In the genomic region with DNA sequence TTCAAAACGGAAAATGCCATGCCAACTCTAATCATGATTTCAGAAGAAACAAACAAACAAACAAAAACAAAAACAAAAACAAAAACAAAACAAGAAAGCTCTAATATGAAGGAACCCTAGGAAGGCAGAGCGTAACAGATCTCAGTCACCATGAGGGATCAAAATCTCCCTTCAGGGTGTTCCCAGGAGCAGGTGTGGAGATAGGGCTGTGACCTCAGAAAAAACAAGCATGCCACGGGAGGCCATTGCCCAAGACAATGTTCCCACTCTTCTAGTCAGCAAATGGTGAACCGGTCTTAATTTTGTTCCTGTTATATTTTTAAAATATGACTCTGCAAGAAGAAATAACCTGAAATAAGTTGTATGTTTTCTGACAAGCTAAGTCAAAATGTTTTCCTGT, we compare ENCODE assay signal across 16 mouse cellular contexts.
DNase-seq lines count a peak whose midpoint lies in the region; TF ChIP-seq lines count a peak whose summit lies in the region.
"Had no signal": no experiment of that assay in that cellular context is flagged by ENCODE, and none has a peak within 500 bp of the region (broad histone marks: within the 10 kb centered on the region; RNA-seq: fewer than 3 reads in every experiment).

No protein-coding gene starts in this region.

- H3K79me2 ChIP-seq in myocyte (ENCODE audit: control insufficient read depth, insufficient read depth): no peaks in the 10 kb centered on the region

- no peak overlapping the region for H3ac ChIP-seq in myocyte (ENCODE audit: control insufficient read depth, insufficient read length)

- H3K36me3 ChIP-seq in myocyte (ENCODE audit: control insufficient read depth, insufficient read depth): no peaks in the 10 kb centered on the region
- H3K36me3 ChIP-seq: G1E had no signal

- no peak for TF ChIP-seq POLR2A in myocyte (IDR thresholded peaks at IDR 0.05; ENCODE audit: insufficient read length, low read depth)

- DNase-seq in ovary, postnatal 36 days (ENCODE audit: low spot score): no peak
- DNase-seq: adrenal gland, adult 2 months; adrenal gland, adult 8-10 months; adrenal gland, postnatal 10 days; adrenal gland, postnatal 14 days; adrenal gland, postnatal 25 days; adrenal gland, postnatal 36 days; B cell, adult 2 months; cerebellum, adult 11 months; cerebellum, adult 11-12 months; cerebellum, adult 18-20 months; cerebellum, adult 2 months had no signal

- no peak overlapping the region for H3K4me3 ChIP-seq in myocyte

- H3K4me2 ChIP-seq in myocyte (ENCODE audit: low read depth): no peak overlapping the region

- H3K27me3 ChIP-seq in myocyte (ENCODE audit: control insufficient read depth, insufficient read depth, insufficient read length): no peaks in the 10 kb centered on the region
- H3K27me3 ChIP-seq: CH12.LX, Patski had no signal

TF ChIP-seq in myocyte, 11 proteins besides CTCF, POLR2A, EP300 and RAD21:
- no peak for TF ChIP-seq REST (IDR thresholded peaks at IDR 0.05; ENCODE audit: insufficient read depth, insufficient read length)
- TF ChIP-seq SRF (IDR thresholded peaks at IDR 0.05; ENCODE audit: control insufficient read depth, insufficient read length, low read depth): no peak
- peak in 2 of 3 experiments; percentile 22 to 69 for TF ChIP-seq MYOD1 (IDR thresholded peaks at IDR 0.05; ENCODE audit: control insufficient read depth in 1 of 3, insufficient read length in 2 of 3, low read depth in 2 of 3)
- TF ChIP-seq MAX (IDR thresholded peaks at IDR 0.05; ENCODE audit: low read depth): no peak
- peak in 2 of 3 experiments; percentile 31 to 75 for TF ChIP-seq MYOG (IDR thresholded peaks at IDR 0.05; ENCODE audit: control insufficient read depth in 1 of 3, insufficient read depth in 1 of 3, insufficient read length in 2 of 3, low read depth in 2 of 3)
- TF ChIP-seq TCF12 (IDR thresholded peaks at IDR 0.05; ENCODE audit: insufficient read depth, poor library complexity, severe bottlenecking): peak; percentile 10
- TF ChIP-seq POLR2AphosphoS2 (IDR thresholded peaks at IDR 0.05; ENCODE audit: insufficient read length, low read depth): no peak
- TF ChIP-seq USF1 (IDR thresholded peaks at IDR 0.05; ENCODE audit: low read depth): no peak
- no peak for TF ChIP-seq TCF3 (IDR thresholded peaks at IDR 0.05; ENCODE audit: insufficient read length, low read depth)
- no peak for TF ChIP-seq E2F4 (IDR thresholded peaks at IDR 0.05; ENCODE audit: insufficient read depth)
- no peak for TF ChIP-seq CEBPB (IDR thresholded peaks at IDR 0.05; ENCODE audit: insufficient read depth, poor library complexity, severe bottlenecking)
